17 mouse cellular contexts compared by ENCODE assay signal in genomic region chr9:116104770-116105169, GRCm38 (mm10).
"Had no signal": no experiment of that assay in that cellular context is flagged by ENCODE, and none has a peak within 500 bp of the region (broad histone marks: within the 10 kb centered on the region; RNA-seq: fewer than 3 reads in every experiment).

No protein-coding gene starts in this region.

- ATAC-seq: hindbrain, embryonic 16.5 days; inflammation-experienced regulatory T-cells, adult 6 months; intestine, embryonic 15.5 days; intestine, postnatal 0 days had no signal

- DNase-seq: gastrocnemius, adult 2 months; gastrocnemius, postnatal 10 days; gastrocnemius, postnatal 36 days; heart, adult 18-20 months; heart, postnatal 10 days; heart, postnatal 4 days; kidney, adult 18-20 months; kidney, adult 9 months; kidney, postnatal 14 days; kidney, postnatal 36 days; layer of hippocampus, adult 9-11 months; layer of hippocampus, postnatal 36 days; left cerebral cortex, postnatal 4 days had no signal
